Mouse (Mus musculus): ENCODE results near the gene Cep83.

The Cep83 gene

DNA sequence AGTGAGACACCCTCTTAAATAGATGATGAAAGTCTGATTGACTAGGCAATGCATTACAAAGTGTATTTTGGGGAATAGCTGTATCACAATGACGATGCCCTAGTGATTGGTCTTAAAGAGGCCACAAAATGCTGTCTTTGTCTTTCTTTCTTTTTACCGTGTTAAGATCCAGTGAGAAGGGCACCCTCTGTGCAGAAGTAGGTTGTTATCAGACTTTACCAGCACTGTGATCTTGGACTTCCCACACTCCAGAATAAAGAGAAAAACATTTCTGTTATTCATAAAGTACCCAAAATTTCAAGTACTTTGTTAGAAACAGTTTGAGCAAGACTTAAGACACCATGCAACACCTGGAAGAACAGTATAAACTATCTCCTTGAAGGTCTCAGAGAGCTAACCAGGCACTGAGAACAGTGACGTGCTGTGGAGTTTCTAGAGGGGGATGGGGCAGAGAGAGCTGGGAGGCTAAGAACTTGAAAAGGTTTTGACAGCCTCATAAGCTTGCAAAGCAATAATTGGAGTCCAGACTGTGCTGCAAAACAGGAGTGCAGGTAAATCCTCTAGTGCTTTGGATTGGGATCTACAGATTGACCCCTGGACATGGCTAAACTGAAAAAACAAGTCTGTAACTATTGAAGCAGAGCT lies 92.3 kb downstream of the Cep83 start:
- DNase-seq, result no peak

DNA sequence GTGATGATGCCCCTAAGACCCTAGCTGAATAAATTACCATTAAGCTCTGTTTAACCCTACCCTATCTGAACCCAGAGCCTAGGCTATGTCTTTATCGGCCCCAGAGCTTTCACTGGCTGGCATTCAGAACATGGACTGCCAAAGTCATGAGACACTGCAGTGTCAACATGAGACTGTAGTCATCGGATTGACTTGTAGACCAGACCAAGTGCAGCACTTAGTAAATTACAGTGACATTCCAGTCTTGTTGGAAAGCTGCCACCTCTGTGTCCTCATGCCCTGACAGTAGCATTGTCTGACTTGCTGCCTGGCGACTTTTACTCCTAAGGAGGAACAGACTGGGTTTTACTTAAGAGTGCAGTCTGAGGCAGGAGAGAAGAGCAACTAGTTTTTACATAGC lies 100.8 kb downstream of the Cep83 start:
- DNase-seq, result peak; percentile 12 to 40

GRCm38 (mm10) chr10:94793914-94794313 lies 105.5 kb downstream of the Cep83 start:
- no peak for DNase-seq

- no peak for DNase-seq
These were observed 106.3 kb downstream of the Cep83 start for GRCm38 (mm10) chr10:94794666-94795244.

DNA sequence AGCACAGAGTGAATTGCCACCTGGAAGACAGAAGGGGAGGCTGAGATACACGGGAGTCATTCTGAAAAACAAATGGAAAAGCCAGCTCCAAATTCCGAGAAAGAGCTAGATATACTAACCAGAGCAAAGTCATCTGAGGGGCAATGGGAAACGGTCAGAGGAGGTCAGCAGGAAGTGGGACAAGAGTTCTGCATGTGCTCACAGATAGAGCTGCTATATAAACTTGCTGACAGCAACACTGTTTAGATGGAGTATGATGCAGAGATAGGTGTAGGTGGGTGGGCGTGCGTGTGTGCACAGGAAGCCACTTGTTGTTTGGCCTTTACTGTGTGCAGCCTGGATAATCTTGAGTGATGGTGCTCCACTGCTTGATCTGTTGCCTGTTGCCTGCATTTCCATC lies 109.7 kb downstream of the Cep83 start:
- no peak for DNase-seq

DNA sequence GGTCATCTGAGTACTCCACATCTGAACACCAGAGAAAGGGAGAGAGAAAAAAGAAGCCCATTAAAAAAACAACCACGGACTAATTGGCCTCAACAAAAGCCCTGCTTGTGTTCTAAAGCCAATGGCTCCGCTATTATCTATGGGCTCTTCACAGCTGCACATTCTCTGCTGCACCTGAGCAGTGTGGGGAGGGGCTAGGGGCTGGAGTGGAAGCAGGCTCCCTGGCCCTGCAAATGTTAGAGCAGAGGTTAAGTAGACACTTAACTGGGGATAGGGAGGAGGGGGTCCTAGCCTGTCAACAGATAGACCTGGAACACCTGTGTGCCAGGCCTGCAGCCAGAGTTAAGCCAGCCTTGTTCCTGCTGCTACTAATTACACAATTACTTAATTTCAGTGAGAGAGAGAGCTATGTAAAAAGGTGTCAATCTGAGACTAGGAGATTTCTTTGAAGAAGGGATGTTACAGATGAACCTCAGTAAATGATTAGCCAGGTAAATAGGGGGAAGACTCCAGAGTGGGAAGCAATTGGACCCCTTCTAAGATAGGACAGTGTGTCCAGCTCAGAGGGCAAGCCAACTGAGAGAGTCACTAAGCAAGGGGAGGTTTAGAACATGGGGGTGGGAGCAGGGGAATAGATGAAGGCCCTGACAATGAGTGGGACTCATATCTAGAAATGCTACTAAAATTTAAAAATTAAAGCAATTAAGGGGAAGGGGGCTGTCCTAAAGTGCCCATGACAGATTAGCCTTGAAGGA lies 111.2 kb downstream of the Cep83 start:
- no peak for DNase-seq

GRCm38 (mm10) chr10:94800677-94801354 lies 112.4 kb downstream of the Cep83 start:
- no peak for DNase-seq

DNA sequence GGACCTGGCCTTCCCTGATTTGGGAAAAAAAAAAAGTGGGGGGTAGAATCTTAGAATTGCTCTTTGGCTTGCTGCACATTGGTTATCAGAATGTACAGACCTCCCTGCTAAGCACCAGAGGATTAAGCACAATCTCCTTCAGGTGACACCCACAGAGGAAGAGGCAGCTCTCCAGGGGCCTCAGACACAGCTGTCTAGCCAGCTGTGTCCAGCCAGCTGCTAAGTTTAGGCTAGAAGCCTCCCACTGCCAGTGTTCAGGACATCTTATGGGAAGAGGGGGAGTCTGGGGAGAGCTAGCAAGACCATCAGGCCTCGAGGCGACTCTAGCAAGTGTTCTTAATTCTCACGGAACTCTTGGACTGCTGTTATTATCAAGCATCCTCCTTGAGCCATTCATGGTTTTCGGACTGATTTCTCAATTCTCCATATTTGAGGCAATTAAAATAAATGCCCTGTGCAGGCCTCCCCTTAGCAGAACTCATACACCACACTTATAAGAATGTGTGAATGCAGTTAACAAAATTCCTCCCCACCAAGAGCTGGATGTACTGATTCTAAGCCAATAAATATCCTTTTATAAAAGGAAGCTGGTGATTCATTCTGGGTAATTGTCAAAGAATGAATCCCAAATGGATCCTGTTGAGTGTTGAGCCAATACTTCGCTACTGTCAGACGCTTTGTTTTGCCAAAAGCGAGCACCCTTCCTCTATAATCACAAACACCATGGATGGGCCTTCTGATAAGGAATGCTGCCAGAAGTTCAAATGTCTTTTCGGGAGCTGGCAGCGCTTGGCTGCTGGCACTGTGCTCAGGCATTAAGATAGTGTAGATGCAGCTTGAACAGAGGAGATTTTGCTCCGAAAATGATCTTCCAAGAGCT lies 115.8 kb downstream of the Cep83 start:
- no peak for DNase-seq

DNA sequence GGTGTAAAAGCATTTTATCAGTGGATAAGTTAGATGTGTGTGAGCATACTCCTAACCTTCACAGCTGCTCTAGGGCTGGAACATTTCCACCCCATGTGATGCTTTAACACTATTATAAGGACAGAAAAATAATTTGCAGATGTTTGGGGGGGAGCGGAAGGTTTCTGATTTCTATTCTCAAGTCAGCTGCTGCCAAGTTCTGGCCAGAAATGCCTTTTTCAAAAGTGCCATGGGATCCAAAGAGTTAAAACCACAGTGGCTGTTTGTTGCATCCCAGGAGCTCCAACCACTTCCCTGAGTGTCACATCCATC lies 116.4 kb downstream of the Cep83 start:
- no peak for DNase-seq

GRCm38 (mm10) chr10:94807323-94807722 lies 118.9 kb downstream of the Cep83 start:
- DNase-seq, result no peak

- no peak for DNase-seq
These were observed 119.8 kb downstream of the Cep83 start for GRCm38 (mm10) chr10:94808275-94808674.

- DNase-seq, result no peak
These were observed 121.6 kb downstream of the Cep83 start for GRCm38 (mm10) chr10:94809946-94810472.

GRCm38 (mm10) chr10:94811907-94812851 lies 123.7 kb downstream of the Cep83 start:
- no peak for DNase-seq

DNA sequence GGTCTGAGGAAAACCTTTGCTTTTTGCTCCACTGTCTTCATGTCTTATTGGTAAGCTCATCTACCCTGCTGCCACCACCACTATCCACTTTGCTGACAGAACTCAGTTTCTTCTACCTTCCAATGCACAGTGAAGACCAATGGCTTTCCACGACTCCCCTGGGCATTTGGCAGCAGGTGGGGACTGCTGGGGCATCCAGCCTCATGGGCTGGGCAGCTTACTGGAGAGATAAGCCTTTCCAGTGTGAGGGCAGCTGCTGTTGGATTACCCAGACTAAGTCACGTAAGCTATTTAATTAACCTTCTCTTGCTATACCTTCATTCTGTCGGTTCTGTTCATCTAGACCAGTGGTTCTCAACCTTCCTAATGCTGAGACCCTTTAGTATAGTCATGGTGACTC lies 129.7 kb downstream of the Cep83 start:
- DNase-seq, result no peak

- no peak for DNase-seq
These were observed 130.6 kb downstream of the Cep83 start for GRCm38 (mm10) chr10:94818781-94819665.

- DNase-seq, result peak in 1 of 2 experiments; percentile 27
These were observed 135.7 kb downstream of the Cep83 start for GRCm38 (mm10) chr10:94823971-94824760.

GRCm38 (mm10) chr10:94825951-94826350 lies 137.5 kb downstream of the Cep83 start:
- DNase-seq, result no peak

DNA sequence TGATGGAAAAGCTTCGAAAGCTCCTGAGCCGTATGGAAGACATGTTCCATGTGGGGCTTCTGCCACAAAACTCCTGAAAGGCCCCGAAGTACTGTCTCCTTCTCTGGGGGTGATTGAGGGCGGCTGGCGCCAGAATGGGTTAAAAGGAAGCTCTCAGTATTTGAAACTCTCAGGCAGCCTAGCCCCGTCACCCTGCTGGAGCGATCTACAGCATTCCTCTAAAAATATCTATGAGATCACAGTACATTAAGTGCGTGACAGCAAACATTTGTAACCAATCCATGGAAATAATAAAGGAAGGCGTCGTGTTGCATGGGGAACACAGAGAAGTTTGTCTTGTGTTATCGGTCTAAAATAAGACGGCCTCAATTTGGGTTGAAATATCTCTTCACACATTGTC lies 138.0 kb downstream of the Cep83 start:
- DNase-seq, result peak in 1 of 2 experiments; percentile 31

GRCm38 (mm10) chr10:94827325-94827724 lies 138.9 kb downstream of the Cep83 start:
- DNase-seq, result no peak

Data from kidney, postnatal 4 days (tissue).